Mouse (Mus musculus): Measurements from ENCODE around the gene Tcstv3. TPM values are rescaled to one million over a fixed set of nuclear protein-coding genes. Genes with fewer than 3 reads are reported as not detected.
"Not testable (repeated sequence)": the region's sequence is repeated elsewhere in the genome, so short reads cannot be mapped to it uniquely, and the experiment has no call there.

Gene Tcstv3
- not detected in 2 replicates for polyA plus RNA-seq (2016; fragmentation: Nextera tagmentation; extraction: Ambion mirVana)

DNA sequence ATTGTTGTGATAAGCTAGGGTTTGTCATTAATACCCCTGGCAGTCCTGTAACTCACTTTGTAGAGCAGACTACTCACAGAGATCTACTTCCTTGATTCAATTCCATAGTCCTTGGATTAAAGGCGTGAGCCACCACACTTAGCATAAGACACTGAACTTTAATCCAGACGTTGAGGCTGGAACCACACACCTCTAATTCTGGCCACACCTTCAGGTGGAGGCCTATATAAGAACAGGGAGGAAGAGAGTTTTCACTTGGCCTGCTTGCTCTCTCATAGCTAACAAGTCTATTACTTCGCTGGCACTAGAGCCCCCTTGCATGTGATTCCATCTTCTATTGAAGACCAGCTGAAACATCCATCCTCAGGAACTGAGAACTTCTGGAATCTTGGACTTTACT is at the start of gene Tcstv3:
Gene Tcstv3 (plus strand): TSS at position 301 of the 400 bp plus-strand sequence.
- not testable (repeated sequence) for H3K4me2 ChIP-seq (replicated peaks); H3K4me1 ChIP-seq; H3K27me3 ChIP-seq (replicated peaks); H3K9ac ChIP-seq; H3K36me3 ChIP-seq; H3K9me3 ChIP-seq; H3K27ac ChIP-seq; H3K4me3 ChIP-seq; ATAC-seq (ENCODE audit: low FRiP score, low read depth)
- WGBS, result 75% methylated on average over 3 of the region's 3 CpGs

DNA sequence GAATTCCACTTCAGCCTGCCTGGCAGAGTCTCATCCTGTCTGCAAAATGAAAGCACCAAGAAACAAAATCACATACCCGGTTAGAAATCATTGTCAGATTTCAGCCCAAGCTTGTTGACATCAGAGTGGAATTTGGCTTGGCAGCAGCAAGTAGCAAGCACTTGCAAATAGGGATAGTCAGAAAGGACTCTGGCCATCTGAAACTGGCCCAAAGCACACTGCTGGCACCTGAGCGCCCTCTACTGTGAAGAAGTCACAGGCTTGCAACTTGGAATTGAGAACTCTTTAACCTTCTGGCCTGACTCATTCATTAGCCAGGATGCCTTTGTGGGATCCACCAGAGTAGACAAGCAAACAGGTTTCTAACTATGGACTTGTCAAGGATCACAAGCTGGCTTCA is 38.8 kb upstream of the Tcstv3 start:
- H3K9ac ChIP-seq; H3K27me3 ChIP-seq (replicated peaks); H3K4me1 ChIP-seq; H3K27ac ChIP-seq; H3K9me3 ChIP-seq; H3K4me3 ChIP-seq; H3K4me2 ChIP-seq (replicated peaks); ATAC-seq (ENCODE audit: low FRiP score, low read depth); H3K36me3 ChIP-seq: not testable (repeated sequence)
- WGBS, result 30% methylated on average over 2 of the region's 2 CpGs

DNA sequence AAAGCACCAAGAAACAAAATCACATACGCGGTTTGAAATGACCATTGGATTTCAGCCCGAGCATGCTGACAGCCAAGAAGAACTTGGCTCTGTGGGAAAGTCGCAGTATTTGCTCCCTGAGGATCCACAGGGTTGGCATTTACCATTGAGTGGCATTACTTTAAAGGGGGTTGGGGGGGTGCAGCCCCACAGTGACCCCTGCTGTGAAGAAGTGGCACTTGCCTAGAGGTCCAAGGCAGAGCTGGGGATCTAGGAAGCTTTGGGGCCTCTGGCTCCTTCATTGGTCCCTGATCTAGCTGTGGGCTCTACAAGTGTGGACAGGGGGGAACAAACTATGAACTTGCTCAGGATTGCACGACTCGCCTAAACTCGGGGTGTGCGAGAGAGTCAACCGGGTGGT is 37.9 kb upstream of the Tcstv3 start:
- WGBS, result 89% methylated on average over 9 of the region's 9 CpGs
- no peak overlapping the region for H3K27ac ChIP-seq
- no peak for ATAC-seq (ENCODE audit: low FRiP score, low read depth)
- no peaks in the 10 kb centered on the region for H3K36me3 ChIP-seq
- H3K9me3 ChIP-seq, result no peaks in the 10 kb centered on the region
- H3K4me3 ChIP-seq, result no peak overlapping the region
- H3K4me1 ChIP-seq, result no peaks in the 10 kb centered on the region
- H3K9ac ChIP-seq, result no peak overlapping the region
- no peak overlapping the region for H3K4me2 ChIP-seq (replicated peaks)
- no peaks in the 10 kb centered on the region for H3K27me3 ChIP-seq (replicated peaks)

DNA sequence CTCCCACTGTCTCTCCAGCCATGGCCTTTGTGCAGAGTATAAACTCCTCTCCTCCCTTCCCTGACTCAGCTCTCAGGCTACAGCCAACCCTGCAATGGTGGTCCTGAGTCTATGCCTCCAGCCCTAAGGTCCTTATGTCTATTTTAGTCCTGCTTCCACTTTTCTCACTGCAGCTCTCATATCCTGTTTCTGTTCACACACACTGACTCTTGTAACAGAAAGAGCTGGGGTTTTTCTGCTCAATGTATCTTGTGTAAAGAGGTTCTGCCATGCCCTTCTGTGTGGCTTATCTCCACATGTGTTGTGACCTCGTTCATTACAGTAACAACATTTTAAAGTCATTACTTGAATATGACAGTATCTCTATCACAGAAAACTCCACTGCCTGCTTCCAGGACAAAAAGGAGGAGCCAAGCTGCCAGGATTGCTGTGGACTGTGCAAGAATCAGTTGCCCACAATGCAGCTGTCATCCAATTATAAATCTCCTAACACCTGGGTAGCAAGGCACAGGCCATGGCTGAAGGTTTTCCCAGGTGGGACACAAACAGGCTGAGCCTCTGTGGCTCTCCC is 17.3 kb upstream of the Tcstv3 start:
- Histone ChIP-seq H3K9me3 (no peaks in the 10 kb centered on the region), H3K4me2 (replicated peaks) (no peak overlapping the region), H3K27me3 (replicated peaks) (no peaks in the 10 kb centered on the region), H3K4me3 (no peak overlapping the region), H3K4me1 (no peaks in the 10 kb centered on the region), H3K27ac (no peak overlapping the region), H3K9ac (no peak overlapping the region), H3K36me3 (no peaks in the 10 kb centered on the region)
- no peak for ATAC-seq (ENCODE audit: low FRiP score, low read depth)
- WGBS, result 54% methylated on average over 1 of the region's 1 CpGs

DNA sequence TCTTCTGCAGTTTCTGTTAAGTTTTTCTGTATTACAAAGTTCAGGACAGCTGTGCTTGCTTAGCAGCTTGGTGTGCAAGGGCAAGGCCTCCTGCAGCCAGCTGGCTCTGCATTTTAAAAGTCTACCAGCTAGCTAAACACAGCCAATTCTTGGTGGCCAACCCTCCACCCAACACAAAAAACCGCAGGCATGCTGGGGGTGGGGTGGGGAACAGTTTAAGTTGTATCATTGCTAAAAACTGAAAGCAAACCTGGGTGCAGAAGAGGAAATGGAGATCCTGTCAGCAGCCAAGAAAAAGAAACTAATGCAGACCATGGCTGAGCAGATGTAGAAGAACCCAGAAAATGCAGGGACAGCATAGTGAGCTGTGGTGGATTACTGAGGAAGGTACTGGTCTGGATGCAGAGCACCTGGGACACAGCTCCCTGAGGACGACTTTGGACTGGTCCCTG is 16.7 kb upstream of the Tcstv3 start, which contains the start of gene BC147527:
Gene BC147527 (plus strand): TSS at position 402 of the 452 bp plus-strand sequence.
- Histone ChIP-seq H3K36me3 (no peaks in the 10 kb centered on the region), H3K27me3 (replicated peaks) (no peaks in the 10 kb centered on the region), H3K4me2 (replicated peaks) (no peak within 1 kb of the TSS), H3K9ac (no peak within 1 kb of the TSS), H3K4me3 (no peak within 1 kb of the TSS), H3K27ac (no peak within 1 kb of the TSS), H3K4me1 (no peaks in the 10 kb centered on the region), H3K9me3 (no peaks in the 10 kb centered on the region)
- WGBS, result 46% methylated on average over 2 of the region's 2 CpGs
- no peak for ATAC-seq (ENCODE audit: low FRiP score, low read depth)

DNA sequence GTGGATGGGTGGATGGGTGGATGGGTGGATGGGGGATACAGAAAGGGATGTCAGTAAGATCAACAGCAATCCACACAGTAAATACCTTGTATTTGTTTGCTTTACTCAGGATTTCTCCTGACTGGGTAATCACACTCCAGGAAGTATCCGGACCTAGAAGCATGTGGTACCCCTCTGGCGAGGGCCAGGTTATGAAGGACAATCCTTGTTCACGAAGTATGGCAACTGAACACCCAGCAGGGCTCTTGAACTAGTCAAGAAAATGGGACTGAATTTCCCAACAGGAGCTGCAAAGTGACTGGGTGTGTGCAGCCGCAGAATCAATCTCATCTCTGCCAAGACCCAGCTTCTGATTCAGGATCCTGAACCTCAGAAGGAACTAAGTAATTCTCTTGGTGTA is 15.8 kb upstream of the Tcstv3 start:
- Histone ChIP-seq H3K27ac (no peak overlapping the region), H3K27me3 (replicated peaks) (no peaks in the 10 kb centered on the region), H3K4me3 (no peak overlapping the region), H3K9me3 (no peaks in the 10 kb centered on the region), H3K4me1 (no peaks in the 10 kb centered on the region), H3K36me3 (no peaks in the 10 kb centered on the region), H3K9ac (no peak overlapping the region), H3K4me2 (replicated peaks) (no peak overlapping the region)
- no peak for ATAC-seq (ENCODE audit: low FRiP score, low read depth)
- whole genome bisulfite sequencing, result 85% methylated on average over 4 of the region's 4 CpGs

DNA sequence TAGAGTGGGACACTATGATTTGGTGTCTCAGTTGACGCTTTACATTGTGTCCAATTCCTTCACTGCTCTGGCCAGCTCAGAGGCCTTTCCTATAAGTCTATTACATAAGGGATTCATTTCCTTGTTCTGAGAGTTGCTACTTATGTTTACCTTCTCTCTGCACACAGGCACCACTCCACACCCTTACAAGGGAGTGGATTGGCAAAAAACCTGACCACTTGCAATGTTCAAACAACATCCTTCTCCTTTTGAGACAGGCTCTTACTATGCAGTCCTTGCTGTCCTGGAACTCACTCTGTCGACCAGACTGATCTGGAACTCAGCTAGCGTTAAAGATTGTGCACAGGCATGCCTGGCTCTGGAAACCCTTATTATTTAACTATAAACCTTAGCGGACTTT is 5.9 kb upstream of the Tcstv3 start:
- no peak for ATAC-seq (ENCODE audit: low FRiP score, low read depth)
- H3K27ac ChIP-seq, result no peak overlapping the region
- no peaks in the 10 kb centered on the region for H3K4me1 ChIP-seq
- no peak overlapping the region for H3K4me2 ChIP-seq (replicated peaks)
- WGBS, result 80% methylated on average over 4 of the region's 4 CpGs
- no peaks in the 10 kb centered on the region for H3K9me3 ChIP-seq
- H3K9ac ChIP-seq, result no peak overlapping the region
- no peaks in the 10 kb centered on the region for H3K27me3 ChIP-seq (replicated peaks)
- H3K36me3 ChIP-seq, result no peaks in the 10 kb centered on the region
- no peak overlapping the region for H3K4me3 ChIP-seq

DNA sequence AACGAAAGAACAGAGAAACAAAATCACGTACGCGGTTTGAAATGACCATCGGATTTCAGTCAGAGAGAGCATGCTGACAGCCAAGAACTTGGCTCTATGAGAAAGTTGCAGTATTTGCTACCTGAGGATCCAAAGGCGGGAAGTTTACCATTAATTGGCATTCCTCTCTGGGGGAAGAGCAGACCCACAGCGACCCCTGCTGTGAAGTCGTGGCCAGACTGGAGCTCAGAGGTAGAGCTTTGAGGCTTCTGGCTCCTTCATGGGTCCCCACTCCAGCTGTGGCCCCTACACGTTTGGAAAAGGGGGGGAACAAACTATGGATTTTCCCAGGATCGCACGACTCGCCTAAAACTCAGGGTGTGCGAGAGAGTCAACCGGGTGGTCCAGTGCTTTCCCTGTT is 3.1 kb upstream of the Tcstv3 start:
- ATAC-seq (ENCODE audit: low FRiP score, low read depth), result no peak
- 48% methylated on average over 14 of the region's 14 CpGs for WGBS
- H3K4me2 ChIP-seq (replicated peaks), result no peak overlapping the region

DNA sequence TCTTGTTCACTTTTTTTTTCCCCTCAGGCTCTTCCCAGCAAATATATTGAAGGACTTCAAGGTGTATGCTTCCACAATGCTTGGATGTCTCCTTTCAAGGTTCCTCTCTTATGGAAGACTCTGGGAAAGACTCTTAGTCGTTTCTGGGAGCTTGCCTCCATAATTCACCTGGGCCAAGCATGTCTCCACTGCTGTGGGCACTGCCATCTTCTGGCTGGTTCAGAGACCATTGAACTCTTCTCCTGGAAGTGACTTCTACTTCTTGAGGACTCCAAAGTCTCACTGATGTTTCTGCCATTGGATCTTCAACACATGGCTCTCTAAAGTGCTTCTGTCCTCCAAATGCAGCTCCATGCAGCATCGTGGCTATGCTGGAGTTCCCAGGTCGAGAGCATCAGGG is 3.5 kb downstream of the Tcstv3 start:
- 66% methylated on average over 3 of the region's 3 CpGs for WGBS
- Histone ChIP-seq H3K4me1 (no peaks in the 10 kb centered on the region), H3K36me3 (no peaks in the 10 kb centered on the region), H3K27ac (no peak overlapping the region), H3K4me3 (no peak overlapping the region), H3K9ac (no peak overlapping the region), H3K4me2 (replicated peaks) (no peak overlapping the region), H3K27me3 (replicated peaks) (no peaks in the 10 kb centered on the region), H3K9me3 (no peaks in the 10 kb centered on the region)
- ATAC-seq (ENCODE audit: low FRiP score, low read depth), result no peak

More for the DNA sequence above, 3.1 kb upstream of the Tcstv3 start:
- H3K9ac ChIP-seq, result no peak overlapping the region
- no peak overlapping the region for H3K27ac ChIP-seq
- no peaks in the 10 kb centered on the region for H3K9me3 ChIP-seq
- H3K36me3 ChIP-seq, result no peaks in the 10 kb centered on the region
- H3K27me3 ChIP-seq (replicated peaks), result no peaks in the 10 kb centered on the region
- H3K4me3 ChIP-seq, result no peak overlapping the region
- H3K4me1 ChIP-seq, result no peaks in the 10 kb centered on the region

DNA sequence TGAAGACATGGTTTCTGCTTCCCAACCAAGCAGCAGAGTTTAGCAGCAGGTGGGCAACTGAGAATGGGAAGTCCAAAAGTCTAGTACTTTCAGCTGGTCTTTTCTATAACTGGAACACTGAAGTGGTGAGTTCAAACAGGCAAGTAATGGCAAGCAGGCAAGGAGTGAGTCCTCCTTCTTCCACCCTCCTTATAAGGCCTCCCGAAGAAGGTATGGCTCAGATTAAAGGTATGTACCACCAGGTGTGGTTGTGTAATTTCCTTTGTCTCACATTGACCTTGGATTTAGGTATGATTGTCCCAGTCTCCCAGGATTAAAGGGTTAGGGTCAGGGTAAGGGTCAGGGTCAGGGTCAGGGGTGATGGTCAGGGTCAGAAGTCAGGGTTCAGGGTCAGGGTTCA is 4.0 kb downstream of the Tcstv3 start:
- Histone ChIP-seq H3K9ac (no peak overlapping the region), H3K4me1 (no peaks in the 10 kb centered on the region), H3K4me2 (replicated peaks) (no peak overlapping the region), H3K36me3 (no peaks in the 10 kb centered on the region), H3K9me3 (no peaks in the 10 kb centered on the region), H3K27me3 (replicated peaks) (no peaks in the 10 kb centered on the region), H3K4me3 (no peak overlapping the region), H3K27ac (no peak overlapping the region)
- WGBS, result 91% methylated on average over 1 of the region's 1 CpGs
- ATAC-seq (ENCODE audit: low FRiP score, low read depth), result no peak

Other genes starting within 250 kb of the Tcstv3 start
- not detected in 2 replicates for gene Gm20767, start 176.6 kb upstream of the Tcstv3 start, polyA plus RNA-seq (2016; fragmentation: Nextera tagmentation; extraction: Ambion mirVana)
- not detected in 2 replicates for gene Gm21818, start 144.4 kb upstream of the Tcstv3 start, polyA plus RNA-seq (2016; fragmentation: Nextera tagmentation; extraction: Ambion mirVana)
- not detected in 2 replicates for gene Gm21762, start 100.9 kb upstream of the Tcstv3 start, polyA plus RNA-seq (2016; fragmentation: Nextera tagmentation; extraction: Ambion mirVana)
- gene Gm21731, start 77.8 kb upstream of the Tcstv3 start, polyA plus RNA-seq (2016; fragmentation: Nextera tagmentation; extraction: Ambion mirVana), result not detected in 2 replicates
- not detected in 2 replicates for gene AF067061, start 53.8 kb upstream of the Tcstv3 start, polyA plus RNA-seq (2016; fragmentation: Nextera tagmentation; extraction: Ambion mirVana)
- gene BC147527, start 16.5 kb upstream of the Tcstv3 start, polyA plus RNA-seq (2016; fragmentation: Nextera tagmentation; extraction: Ambion mirVana), result 0.17 and 0.32 TPM in 2 replicates

Measured in neural tube, embryonic 12.5 days (tissue).